Mouse (Mus musculus) cerebellum, adult 9-11 months (tissue): ENCODE data around the gene Morc1.

Source experiments
- DNase-seq: peaks from one replicate; pipeline ENCODE4 v3.0.0; 2022

Morc1 gene

GRCm38 (mm10) chr16:48479266-48479848 lies 48.3 kb downstream of the Morc1 start:
- no peak for DNase-seq

DNA sequence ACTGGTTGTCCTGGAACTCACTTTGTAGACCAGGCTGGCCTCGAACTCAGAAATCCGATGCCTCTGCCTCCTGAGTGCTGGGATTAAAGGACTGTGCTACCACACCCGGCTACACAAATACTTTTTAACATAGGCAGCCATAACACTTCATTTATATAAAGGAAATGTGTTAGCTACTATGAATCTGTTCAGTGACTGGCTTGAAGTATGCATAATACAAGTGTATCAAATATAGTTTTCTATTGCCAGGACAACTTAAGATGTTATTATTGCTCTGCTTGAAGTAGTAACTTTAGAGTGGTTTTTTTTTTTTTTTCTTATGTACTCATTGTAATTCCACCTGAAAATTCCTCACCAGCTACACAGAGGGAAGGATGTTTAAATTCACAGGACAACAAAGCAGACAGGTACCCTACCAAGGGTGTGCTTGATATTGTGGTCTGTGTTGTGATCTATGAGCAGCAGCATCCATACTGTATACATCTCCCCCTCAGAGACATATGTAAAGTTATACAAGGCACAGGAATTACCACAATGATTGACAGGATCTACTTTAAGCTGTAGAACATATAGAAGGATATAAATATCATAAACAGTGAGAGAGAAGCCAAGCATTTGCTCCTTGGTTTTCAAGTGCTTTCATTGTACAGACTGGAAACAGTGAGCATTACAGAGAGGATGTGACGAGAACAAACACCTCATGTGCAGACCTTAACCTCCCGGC lies 85.9 kb downstream of the Morc1 start:
- no peak for DNase-seq

- no peak for DNase-seq
Observed at GRCm38 (mm10) chr16:48519569-48519968, 88.5 kb downstream of the Morc1 start.

DNA sequence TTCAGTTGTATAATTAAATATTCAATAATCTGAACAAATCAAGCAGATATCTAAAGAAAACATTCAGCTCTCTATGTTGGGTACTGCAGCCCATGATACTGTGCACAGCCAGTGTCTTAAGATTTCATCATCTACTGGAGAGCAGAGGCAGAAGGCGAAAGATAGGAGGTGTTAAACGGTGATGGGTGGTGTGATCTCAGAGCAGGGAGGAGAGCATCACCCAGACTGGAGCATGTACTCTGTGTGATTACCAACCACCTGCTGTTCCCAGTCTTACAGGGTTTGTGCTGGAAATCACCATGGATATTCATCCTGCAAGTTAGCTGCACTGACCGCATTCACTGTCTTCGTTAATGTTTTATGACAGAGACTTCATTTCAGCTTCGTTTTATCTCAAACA lies 106.1 kb downstream of the Morc1 start:
- DNase-seq: no peak

GRCm38 (mm10) chr16:48562290-48563080 lies 131.4 kb downstream of the Morc1 start:
- no peak for DNase-seq

GRCm38 (mm10) chr16:48570354-48570753 lies 139.3 kb downstream of the Morc1 start:
- peak; percentile 62 for DNase-seq

GRCm38 (mm10) chr16:48574072-48574471 lies 143.0 kb downstream of the Morc1 start:
- DNase-seq: no peak

DNA sequence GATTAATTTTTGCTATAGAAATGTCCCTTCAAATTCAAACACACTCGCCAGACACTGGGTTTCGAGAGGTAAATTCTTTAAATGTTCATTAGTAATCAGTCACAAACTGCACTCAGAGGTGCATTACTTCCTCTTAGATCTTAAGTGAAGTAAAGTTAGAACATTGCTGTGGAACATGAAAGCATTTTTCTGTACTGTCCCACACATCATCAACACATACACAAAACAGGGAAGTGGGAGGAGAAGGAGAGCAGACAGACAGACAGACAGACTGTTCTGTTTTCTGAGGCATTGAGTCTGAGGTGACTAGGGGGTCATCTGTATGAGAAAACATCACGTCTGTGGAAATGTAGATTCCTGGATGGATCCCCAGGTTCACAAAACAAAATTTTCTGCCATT lies 143.5 kb downstream of the Morc1 start:
- DNase-seq: no peak

DNA sequence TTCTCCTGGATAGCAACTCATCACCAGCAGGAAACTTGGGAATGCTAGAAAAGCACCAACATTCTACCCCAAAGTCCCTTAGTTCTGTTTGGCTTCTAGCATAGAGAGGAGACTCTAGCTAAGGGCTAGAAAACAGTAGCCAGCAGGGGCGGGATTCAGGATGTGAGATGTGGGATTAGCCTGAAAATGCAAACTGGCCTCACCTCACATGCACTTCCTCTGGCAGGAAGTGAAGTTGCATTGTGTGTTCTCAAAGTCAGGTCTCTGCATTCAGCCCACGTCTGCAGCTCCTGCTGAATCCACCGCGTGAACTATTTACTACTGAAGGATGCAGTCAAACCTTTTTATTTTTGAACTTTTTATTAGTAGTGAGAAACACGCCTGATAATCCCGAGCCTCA lies 154.3 kb downstream of the Morc1 start:
- DNase-seq: no peak

DNA sequence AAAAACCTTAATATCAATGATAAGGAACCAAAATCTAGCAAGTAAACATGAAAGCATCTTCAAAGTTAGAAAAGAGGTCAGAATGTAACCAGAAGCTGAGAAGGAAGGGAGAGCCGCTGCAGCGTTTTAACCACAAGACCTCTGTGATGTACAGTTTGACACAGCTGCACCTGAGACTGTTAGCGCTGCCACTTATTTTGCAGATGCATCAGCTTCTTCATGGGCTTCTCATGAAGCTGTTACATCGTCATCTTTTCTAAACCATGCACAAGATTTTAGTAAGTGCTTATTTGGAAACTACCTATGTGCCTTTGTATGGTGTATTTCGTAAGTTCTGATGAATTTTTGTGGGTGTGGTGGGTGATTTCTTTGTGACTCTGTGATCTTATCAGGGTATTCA lies 163.4 kb downstream of the Morc1 start:
- DNase-seq: no peak

GRCm38 (mm10) chr16:48595216-48595615 lies 164.2 kb downstream of the Morc1 start:
- DNase-seq: no peak

DNA sequence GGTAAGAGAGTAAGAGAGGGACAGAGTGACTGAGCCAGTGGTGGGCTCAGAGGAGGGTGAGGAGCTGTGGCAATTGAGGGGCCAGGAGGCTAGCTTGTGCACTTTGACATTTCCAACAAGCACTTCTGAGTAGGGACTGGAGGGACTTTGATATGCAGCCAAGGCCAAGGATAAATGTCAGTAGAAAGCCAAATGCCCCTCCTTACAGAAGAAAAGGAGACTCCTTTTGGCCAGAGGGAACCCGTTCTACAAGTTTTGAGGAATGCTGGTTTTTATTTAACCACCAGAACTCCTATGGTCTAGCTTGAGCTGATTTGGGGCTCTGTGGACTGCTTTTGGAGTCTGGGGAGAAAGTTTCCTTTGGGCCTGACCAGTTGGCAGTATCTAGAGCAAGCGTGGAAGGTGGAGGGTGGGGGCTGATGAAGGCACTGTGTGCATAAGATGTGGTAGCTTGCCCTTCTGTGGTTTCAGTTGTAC lies 172.7 kb downstream of the Morc1 start:
- no peak for DNase-seq

- no peak for DNase-seq
Observed at GRCm38 (mm10) chr16:48606476-48607038, 175.5 kb downstream of the Morc1 start.

DNA sequence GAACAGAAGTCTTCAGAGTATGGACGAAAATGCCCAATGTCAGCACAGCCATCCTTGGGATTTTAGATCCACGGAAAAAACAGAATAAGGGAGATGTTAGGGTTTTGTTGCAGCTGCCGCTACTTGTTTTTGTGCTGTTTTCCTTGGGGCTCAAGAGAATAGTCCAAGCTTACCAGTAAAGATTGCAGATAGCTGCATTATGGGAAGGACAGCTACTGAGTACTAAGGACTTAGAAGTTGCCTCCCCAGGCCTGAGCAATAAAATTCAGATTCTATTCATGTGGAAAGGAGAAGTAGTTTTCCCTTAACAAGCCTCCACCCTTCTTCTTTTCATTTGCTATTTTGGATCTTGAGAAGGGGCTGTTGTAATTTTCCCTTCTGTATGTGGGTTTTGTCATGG lies 177.2 kb downstream of the Morc1 start:
- DNase-seq: no peak

DNA sequence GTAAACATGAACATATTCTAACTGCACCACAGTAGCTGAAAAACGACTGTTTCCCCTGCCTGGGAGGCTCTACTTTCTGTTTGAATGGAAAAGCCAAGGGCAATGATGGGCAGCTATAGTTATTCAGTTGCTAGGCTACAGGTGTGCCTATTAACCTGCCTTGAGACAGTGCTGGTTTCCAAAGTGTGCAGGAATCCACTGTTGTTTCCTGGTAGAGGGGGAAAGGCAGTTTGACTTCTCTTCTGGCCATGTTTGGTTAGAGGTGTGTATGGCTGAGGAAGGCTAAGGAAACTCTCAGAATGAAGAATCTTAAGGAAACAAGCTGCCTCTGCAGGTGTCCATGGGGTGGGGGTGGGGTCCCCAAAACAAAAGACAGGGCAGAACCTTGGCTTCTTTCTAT lies 179.8 kb downstream of the Morc1 start:
- DNase-seq: no peak

DNA sequence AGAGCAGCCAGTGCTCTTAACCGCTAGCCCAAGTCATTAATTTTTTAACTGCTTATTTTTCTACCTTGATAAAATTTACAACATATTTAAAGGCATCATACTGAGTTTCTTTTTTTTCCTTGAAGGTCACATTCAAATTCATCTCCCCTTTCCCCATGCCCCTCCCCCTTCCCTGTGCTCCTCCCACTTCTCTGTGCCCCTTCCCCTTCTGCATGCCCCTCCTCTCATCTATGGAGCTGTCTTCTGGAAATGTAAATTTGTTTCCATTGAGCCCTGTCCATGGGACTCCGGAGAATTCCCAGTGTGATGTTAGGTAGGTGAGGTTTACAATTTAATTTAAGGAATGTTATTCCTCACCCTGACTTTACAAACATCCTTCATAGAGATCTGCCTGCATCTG lies 180.4 kb downstream of the Morc1 start:
- no peak for DNase-seq

- no peak for DNase-seq
Observed at GRCm38 (mm10) chr16:48613783-48614182, 182.7 kb downstream of the Morc1 start.

DNA sequence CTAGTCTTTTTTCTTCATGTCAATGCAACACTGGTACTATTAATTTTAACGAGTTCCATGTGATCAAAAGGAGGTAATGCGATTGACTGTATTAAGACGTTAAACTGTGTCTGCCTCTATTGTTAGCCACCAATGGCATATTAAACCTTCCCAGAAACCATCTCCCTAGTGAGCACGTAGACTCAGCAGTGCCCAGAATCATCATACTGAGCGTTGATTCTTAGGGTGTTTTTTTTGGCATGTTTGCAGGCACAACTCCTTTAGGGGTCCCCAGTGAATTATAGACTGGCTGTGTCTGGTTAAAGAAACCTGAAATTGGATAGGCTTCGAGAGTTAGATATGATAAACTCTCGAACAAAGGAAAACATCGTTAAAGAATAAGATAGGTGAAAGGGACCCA lies 189.5 kb downstream of the Morc1 start:
- no peak for DNase-seq

- DNase-seq: no peak
Observed at GRCm38 (mm10) chr16:48621019-48621418, 190.0 kb downstream of the Morc1 start.

DNA sequence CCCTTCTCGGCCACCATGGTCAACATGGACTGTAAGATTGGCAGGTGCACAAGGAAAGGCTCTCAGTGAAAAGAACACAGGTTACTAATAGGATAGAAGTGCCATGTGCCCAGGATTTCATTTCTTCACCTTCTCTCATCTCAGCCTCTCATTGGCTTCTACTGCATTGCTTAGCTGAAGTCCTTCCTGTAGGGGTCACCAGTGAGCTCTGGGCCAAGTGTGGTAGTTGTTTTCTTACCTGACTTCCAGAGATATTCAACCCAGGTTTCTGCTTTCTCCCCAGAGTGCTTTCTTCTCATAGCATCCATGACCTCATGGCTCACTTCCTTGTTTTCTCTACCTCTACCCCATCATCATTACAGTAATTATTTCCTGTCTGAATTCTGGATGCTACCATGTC lies 192.4 kb downstream of the Morc1 start:
- no peak for DNase-seq

GRCm38 (mm10) chr16:48626186-48626585 lies 195.1 kb downstream of the Morc1 start:
- no peak for DNase-seq

GRCm38 (mm10) chr16:48627296-48627695 lies 196.3 kb downstream of the Morc1 start:
- no peak for DNase-seq

- no peak for DNase-seq
Observed at GRCm38 (mm10) chr16:48629710-48630109, 198.7 kb downstream of the Morc1 start.

DNA sequence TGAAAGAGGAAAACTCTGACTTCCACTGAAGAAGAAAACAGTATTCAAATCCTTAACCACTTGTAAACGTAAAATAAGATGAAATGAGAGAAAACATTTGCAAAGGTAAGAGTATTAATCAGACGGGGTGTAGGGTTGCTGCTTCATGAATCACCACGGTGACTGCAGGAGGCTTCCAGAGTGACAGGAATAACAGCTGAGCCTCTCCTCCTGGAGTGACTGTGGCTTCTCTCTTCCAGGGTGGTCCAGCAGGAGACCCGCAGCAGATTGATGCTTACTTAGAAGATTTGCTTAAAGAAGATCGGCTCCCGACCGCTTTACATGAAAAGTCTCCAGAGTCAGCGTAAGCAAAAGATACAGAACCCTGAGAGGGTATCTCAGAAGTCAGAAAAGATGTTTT lies 199.4 kb downstream of the Morc1 start:
- DNase-seq: no peak
